Mouse (Mus musculus) midbrain, embryonic 16.5 days (tissue): ENCODE results near the gene Gns. TPM values are rescaled to one million over a fixed set of nuclear protein-coding genes. Genes with fewer than 3 reads are reported as not detected.

Source experiments
- ATAC-seq: fragments of 200-750 bp; cut with Nextera tagmentation; 2 replicates; pipeline ENCODE4 v1.8.0; 2017; ENCODE audit warnings: moderate TSS enrichment
- H3K27ac ChIP-seq: fragments of 300-500 bp; sonication (generic); 2 replicates; pipeline ENCODE4 v1.5.1; 2014; ENCODE audit warnings: mild to moderate bottlenecking, low read length, mixed read lengths
- H3K27me3 ChIP-seq: fragments of 300-500 bp; sonication (generic); 2 replicates; pipeline ENCODE4 v1.6.1; 2014; ENCODE audit warnings: low read depth, low read length, mixed read lengths; ENCODE audit not compliant: control insufficient read depth, insufficient read depth
- H3K36me3 ChIP-seq: fragments of 300-500 bp; sonication (generic); 2 replicates; pipeline ENCODE4 v1.6.1; 2014; ENCODE audit warnings: mild to moderate bottlenecking, low read length, moderate library complexity, mixed read lengths; ENCODE audit not compliant: control insufficient read depth, insufficient read depth
- H3K4me1 ChIP-seq: fragments of 300-500 bp; sonication (generic); 2 replicates; pipeline ENCODE4 v1.6.1; 2014; ENCODE audit warnings: mild to moderate bottlenecking, low read length, mixed read lengths; ENCODE audit not compliant: control insufficient read depth, insufficient read depth
- H3K4me2 ChIP-seq: fragments of 300-500 bp; sonication (generic); 2 replicates; pipeline ENCODE4 v1.6.1; 2014; ENCODE audit warnings: mild to moderate bottlenecking, low read length, mixed read lengths
- H3K4me3 ChIP-seq: fragments of 300-500 bp; sonication (generic); 2 replicates; pipeline ENCODE4 v1.5.1; 2014; ENCODE audit warnings: low read depth, mild to moderate bottlenecking, low read length, moderate library complexity, mixed read lengths
- H3K9ac ChIP-seq: fragments of 300-500 bp; sonication (generic); 2 replicates; pipeline ENCODE4 v1.6.1; 2014; ENCODE audit warnings: low read depth, low read length, mixed read lengths
- H3K9me3 ChIP-seq: fragments of 300-500 bp; sonication (generic); replicated peaks from 2 replicates; pipeline ENCODE4 v1.6.1; 2014; ENCODE audit warnings: mild to moderate bottlenecking, low read length, mixed read lengths; ENCODE audit not compliant: control insufficient read depth, poor library complexity, severe bottlenecking
- WGBS: fragments of 180-500 bp; shearing (Covaris S2); extraction: QIAGEN DNeasy Blood & Tissue Kit; methylation state at CpG from one replicate; pipeline ENCODE4 v1.1.7; 2014; 5-methylcytosine and 5-hydroxymethylcytosine counted together
- polyA plus RNA-seq: library from polyadenylated mRNA; unstranded; fragments of >200 nt; fragmentation: Nextera tagmentation; extraction: Ambion mirVana; gene quantifications from 2 replicates; pipeline ENCODE4 v1.2.1, GENCODE M21; 2015

Gene Gns
- polyA plus RNA-seq, 1 experiment from 2014 or later = 38.3 TPM

GRCm38 (mm10) chr10:121403946-121404345, 39.1 kb downstream of the Gns start:
- Histone ChIP-seq H3K4me1 (no peaks in the 10 kb centered on the region), H3K27ac (no peak overlapping the region), H3K9ac (no peak overlapping the region), H3K4me2 (no peak overlapping the region), H3K9me3 (no peaks in the 10 kb centered on the region), H3K27me3 (no peaks in the 10 kb centered on the region), H3K36me3 (no peaks in the 10 kb centered on the region), H3K4me3 (no peak overlapping the region)
- no peak for ATAC-seq
- WGBS = 58% methylated on average over 6 of the region's 9 CpGs

GRCm38 (mm10) chr10:121409717-121410116, 44.8 kb downstream of the Gns start:
- Histone ChIP-seq H3K27me3 (no peaks in the 10 kb centered on the region), H3K9ac (no peak overlapping the region), H3K27ac (no peak overlapping the region), H3K4me3 (no peak overlapping the region), H3K9me3 (no peaks in the 10 kb centered on the region), H3K36me3 (no peaks in the 10 kb centered on the region; the same call in 1 of the 2 replicates), H3K4me1 (no peaks in the 10 kb centered on the region), H3K4me2 (no peak overlapping the region)
- 74% methylated on average over 7 of the region's 7 CpGs for WGBS
- ATAC-seq = no peak

GRCm38 (mm10) chr10:121411721-121412455, 47.0 kb downstream of the Gns start:
- ATAC-seq = no peak
- Histone ChIP-seq H3K4me1 (no peaks in the 10 kb centered on the region), H3K27me3 (no peaks in the 10 kb centered on the region), H3K9ac (no peak overlapping the region), H3K9me3 (no peaks in the 10 kb centered on the region), H3K36me3 (no peaks in the 10 kb centered on the region; the same call in 1 of the 2 replicates), H3K4me2 (no peak overlapping the region), H3K27ac (no peak overlapping the region), H3K4me3 (no peak overlapping the region)
- WGBS = 86% methylated on average over 11 of the region's 11 CpGs

GRCm38 (mm10) chr10:121412824-121413223, 47.9 kb downstream of the Gns start:
- H3K4me1 ChIP-seq = no peaks in the 10 kb centered on the region
- H3K9ac ChIP-seq = no peak overlapping the region
- no peaks in the 10 kb centered on the region for H3K9me3 ChIP-seq
- H3K4me2 ChIP-seq = no peak overlapping the region
- ATAC-seq = no peak; the same call in 1 of the 2 replicates
- H3K27ac ChIP-seq = no peak overlapping the region
- H3K36me3 ChIP-seq = no peaks in the 10 kb centered on the region; the same call in 1 of the 2 replicates
- H3K4me3 ChIP-seq = no peak overlapping the region
- WGBS = 91% methylated on average over 17 of the region's 17 CpGs
- no peaks in the 10 kb centered on the region for H3K27me3 ChIP-seq

GRCm38 (mm10) chr10:121414127-121414526, 49.2 kb downstream of the Gns start:
- WGBS = 93% methylated on average over 13 of the region's 13 CpGs

GRCm38 (mm10) chr10:121418835-121419234, 53.9 kb downstream of the Gns start:
- no peaks in the 10 kb centered on the region; the same call in 1 of the 2 replicates for H3K36me3 ChIP-seq
- H3K4me2 ChIP-seq = no peak overlapping the region
- H3K9ac ChIP-seq = no peak overlapping the region
- 77% methylated on average over 14 of the region's 14 CpGs for WGBS
- no peaks in the 10 kb centered on the region for H3K27me3 ChIP-seq
- H3K4me3 ChIP-seq = no peak overlapping the region
- H3K27ac ChIP-seq = no peak overlapping the region
- no peak for ATAC-seq
- H3K9me3 ChIP-seq = no peaks in the 10 kb centered on the region
- peaks cover 3% of the 10 kb centered on the region; the same call in 1 of the 2 replicates for H3K4me1 ChIP-seq

More at GRCm38 (mm10) chr10:121414127-121414526, 49.2 kb downstream of the Gns start:
- no peaks in the 10 kb centered on the region for H3K4me1 ChIP-seq
- no peaks in the 10 kb centered on the region for H3K9me3 ChIP-seq
- H3K4me3 ChIP-seq = no peak overlapping the region
- H3K4me2 ChIP-seq = no peak overlapping the region
- no peak for ATAC-seq
- H3K36me3 ChIP-seq = no peaks in the 10 kb centered on the region; the same call in 1 of the 2 replicates
- H3K9ac ChIP-seq = no peak overlapping the region
- no peaks in the 10 kb centered on the region for H3K27me3 ChIP-seq
- H3K27ac ChIP-seq = no peak overlapping the region

GRCm38 (mm10) chr10:121419640-121420470, 55.0 kb downstream of the Gns start:
- H3K4me3 ChIP-seq = no peak overlapping the region
- no peak overlapping the region for H3K27ac ChIP-seq
- H3K27me3 ChIP-seq = no peaks in the 10 kb centered on the region
- no peak overlapping the region for H3K4me2 ChIP-seq
- no peaks in the 10 kb centered on the region for H3K36me3 ChIP-seq
- H3K9ac ChIP-seq = no peak overlapping the region
- ATAC-seq = peak; percentile 43; the same call in 1 of the 2 replicates
- 67% methylated on average over 22 of the region's 22 CpGs for WGBS
- no peaks in the 10 kb centered on the region for H3K9me3 ChIP-seq
- H3K4me1 ChIP-seq = peaks cover 7% of the 10 kb centered on the region; the same call in 1 of the 2 replicates

- Histone ChIP-seq H3K27ac (no peak overlapping the region), H3K4me3 (no peak overlapping the region)
These were observed 56.1 kb downstream of the Gns start for GRCm38 (mm10) chr10:121421023-121421422.

More at GRCm38 (mm10) chr10:121421023-121421422, 56.1 kb downstream of the Gns start:
- Histone ChIP-seq H3K9ac (no peak overlapping the region), H3K4me2 (no peak overlapping the region), H3K4me1 (peaks cover 7% of the 10 kb centered on the region; the same call in 1 of the 2 replicates), H3K27me3 (no peaks in the 10 kb centered on the region), H3K36me3 (no peaks in the 10 kb centered on the region), H3K9me3 (no peaks in the 10 kb centered on the region)
- no peak for ATAC-seq
- WGBS = 70% methylated on average over 9 of the region's 9 CpGs
